Mouse (Mus musculus) monocyte, adult 5-6 weeks (primary cell): Measurements from ENCODE around the gene Ndufa8. TPM values are rescaled to one million over a fixed set of nuclear protein-coding genes. Genes with fewer than 3 reads are reported as not detected.

Experiments
- ATAC-seq: fragments of 153-309, 156-312 bp; replicated peaks from 2 replicates; pipeline ENCODE4 v1.8.0; 2017; ENCODE audit warnings: mild to moderate bottlenecking; ENCODE audit not compliant: low TSS enrichment, insufficient number of reproducible peaks, severe bottlenecking, poor library complexity, low FRiP score
- total RNA-seq: library from RNA; stranded (forward); fragments of 200-1000, 200-491, 200-594 nt; gene quantifications from 3 replicates; pipeline ENCODE4 v1.2.3, GENCODE M21; 2017

Gene Ndufa8
- total RNA-seq, 1 experiment from 2014 or later, result 26.1 TPM

DNA sequence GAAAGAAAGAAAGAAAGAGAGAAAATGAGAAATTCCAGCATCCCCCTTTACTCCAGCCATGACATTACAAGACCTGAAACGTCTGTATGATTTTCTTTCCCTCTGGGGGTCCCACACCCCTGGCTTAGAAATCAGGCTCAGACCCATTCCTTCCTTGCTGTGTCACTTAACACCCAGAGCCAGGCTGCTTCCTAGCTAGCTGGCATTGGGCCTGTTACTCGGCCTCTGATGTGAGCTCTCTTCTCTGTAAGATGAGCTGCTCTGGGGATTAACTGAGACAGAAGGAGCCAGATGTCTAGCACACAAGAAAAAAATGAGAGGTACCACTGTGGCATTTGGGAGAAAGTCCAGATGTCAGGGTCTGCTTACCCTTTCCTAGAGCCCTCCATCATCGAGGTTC lies 7.0 kb upstream of the Ndufa8 start:
- no peak for ATAC-seq

- ATAC-seq, result no peak
These were observed 4.0 kb upstream of the Ndufa8 start for GRCm38 (mm10) chr2:36053249-36053648.

GRCm38 (mm10) chr2:36049567-36049954 lies 355 bp upstream of the Ndufa8 start:
- no peak for ATAC-seq

DNA sequence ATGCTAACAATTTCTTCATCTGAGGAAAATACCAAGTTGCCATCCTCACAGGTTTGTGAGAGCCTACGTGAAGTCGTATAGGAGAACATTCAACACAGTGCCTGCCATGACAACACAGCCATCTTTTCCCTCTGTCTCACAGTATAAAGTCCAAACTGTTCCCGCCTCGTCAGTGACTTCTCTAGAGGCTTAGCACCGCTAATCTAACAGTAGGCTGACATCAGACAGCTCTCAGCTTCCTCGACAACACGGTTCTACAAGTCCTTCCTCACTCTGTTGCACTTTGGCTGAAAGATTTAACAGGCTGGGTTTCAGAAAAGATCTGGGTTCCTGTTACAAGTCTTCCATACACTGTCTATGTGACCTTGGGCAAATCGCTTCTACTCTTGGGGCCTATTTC lies 1.0 kb downstream of the Ndufa8 start:
- no peak for ATAC-seq

GRCm38 (mm10) chr2:36040872-36041271 lies 8.3 kb downstream of the Ndufa8 start:
- ATAC-seq, result no peak

DNA sequence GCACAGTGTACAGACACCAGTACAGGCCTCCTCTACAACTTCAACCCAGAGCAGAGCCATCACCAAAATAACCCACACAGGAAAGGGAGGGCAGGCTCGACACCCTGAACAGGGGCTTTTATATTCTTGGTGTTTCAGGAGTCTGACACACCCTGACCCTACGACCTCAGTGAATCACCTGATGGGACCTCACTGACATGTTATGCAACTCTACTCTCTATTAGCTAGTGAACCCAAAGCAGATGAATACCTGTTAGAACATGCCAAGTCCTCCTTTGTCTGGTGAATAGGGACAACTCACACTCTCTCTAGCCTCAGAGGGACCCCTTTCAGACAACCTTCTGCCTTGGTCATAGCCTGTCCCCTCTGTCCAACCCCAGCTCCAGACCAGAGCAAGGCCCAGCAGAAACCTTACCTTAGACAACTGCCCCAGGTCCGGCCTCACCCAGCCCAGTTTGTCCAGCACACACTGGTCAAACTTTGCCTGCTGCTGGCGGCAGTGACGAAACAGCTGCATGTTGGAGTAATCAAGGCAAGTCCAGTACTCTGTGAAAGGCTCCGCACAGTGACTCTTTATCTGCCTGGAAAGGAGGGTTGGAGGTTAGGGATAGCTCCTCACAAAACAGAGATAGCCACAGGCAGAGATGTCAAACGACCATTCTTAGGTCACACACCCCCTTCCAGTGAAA lies 9.8 kb downstream of the Ndufa8 start:
- no peak for ATAC-seq

GRCm38 (mm10) chr2:36035413-36036081 lies 13.7 kb downstream of the Ndufa8 start:
- no peak for ATAC-seq

GRCm38 (mm10) chr2:36034898-36035297 lies 14.3 kb downstream of the Ndufa8 start:
- ATAC-seq, result no peak

DNA sequence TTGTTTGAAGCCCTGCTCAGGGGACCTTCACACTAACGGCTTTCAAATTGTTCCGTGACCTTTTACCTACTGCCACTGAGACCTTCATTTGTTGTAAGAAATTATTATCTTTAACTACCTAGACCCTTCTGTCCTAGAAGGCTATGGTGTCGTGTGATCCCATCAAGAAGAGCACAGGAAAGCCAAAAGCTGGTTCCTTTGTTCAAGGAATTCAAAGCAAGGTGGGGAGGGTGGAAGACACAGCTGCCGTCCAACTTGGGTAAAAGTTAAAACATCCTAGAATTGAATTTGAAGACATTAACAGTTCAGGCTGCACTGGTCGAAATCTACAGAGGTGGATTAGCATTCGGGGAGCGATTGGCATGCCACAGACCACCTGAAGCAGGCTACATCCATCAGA lies 15.2 kb downstream of the Ndufa8 start:
- ATAC-seq, result no peak

DNA sequence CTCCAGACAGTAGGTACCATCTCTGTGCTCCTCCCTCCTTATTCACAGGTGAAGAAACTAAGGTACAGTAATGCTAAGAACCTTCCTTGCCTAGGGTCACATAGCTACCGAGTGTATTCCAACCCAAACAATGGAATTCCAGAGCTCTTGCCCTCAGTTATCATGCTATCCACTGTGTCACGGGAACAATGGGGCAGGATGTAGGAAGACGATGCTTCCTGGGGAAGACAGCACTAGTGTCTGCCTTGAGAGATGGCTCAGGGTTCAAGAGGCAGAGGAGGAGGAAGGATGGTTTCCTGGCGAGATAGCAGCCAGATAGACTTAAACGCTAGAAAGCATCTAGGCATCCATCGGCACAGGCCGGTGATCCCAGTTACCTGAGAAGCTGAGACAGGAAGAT lies 16.3 kb downstream of the Ndufa8 start:
- no peak for ATAC-seq

DNA sequence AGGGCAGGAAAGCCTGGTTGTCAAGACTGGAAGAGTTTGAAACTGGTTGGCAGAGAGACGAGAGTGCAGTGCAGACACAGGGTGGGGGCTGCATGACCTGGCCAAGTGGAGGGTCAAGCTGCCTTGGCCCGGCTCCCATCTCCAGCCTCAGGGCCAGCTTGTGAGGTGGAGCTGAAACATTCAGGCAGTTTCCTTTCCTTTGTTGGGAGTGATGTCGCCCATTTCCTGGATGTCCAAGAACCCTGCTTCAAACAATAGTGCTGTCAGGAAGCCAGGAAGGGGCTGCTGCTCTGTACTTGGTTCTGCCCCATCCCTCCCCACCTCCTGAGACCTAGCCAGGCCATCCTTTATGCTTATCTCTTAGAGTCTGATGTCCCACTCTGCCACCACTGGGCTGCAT lies 25.9 kb downstream of the Ndufa8 start:
- no peak for ATAC-seq

DNA sequence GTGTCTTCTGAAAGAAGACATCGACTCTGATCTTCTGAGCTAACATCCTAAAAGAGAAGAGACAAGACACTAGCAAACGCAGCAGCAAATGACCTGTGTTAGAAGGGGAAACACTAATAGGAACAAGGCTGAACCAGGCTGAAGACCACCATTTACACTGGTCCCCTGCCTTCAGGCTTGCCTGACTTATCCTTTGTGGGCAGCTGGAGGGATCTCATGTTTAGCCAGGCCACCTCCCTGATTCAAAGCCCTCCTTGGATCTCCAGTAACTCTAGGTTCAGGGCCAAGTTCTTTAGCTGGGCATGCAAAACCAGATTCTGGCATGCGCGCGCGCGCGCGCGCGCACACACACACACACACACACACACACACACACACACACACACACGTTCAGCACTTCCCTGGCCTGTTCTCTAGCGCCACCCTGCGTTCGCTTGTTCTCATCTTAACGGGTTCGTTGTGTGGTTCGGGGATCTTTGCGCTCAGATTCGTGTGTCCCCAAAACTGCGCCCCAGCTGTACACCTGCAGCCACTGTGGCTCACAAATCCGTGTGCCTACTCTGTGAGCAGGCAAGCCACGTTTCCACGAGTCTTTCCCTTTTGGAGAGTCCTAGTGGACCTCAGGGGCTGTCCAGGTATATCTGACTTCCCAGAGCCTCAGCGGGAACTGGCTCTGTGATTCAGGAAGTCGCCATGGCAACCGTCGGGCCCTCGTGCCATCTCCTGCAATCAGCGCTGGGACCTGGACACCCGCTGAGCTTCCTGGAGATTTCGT lies 27.6 kb downstream of the Ndufa8 start:
- ATAC-seq, result no peak

- ATAC-seq, result no peak
These were observed 36.2 kb downstream of the Ndufa8 start for GRCm38 (mm10) chr2:36013010-36013409.

DNA sequence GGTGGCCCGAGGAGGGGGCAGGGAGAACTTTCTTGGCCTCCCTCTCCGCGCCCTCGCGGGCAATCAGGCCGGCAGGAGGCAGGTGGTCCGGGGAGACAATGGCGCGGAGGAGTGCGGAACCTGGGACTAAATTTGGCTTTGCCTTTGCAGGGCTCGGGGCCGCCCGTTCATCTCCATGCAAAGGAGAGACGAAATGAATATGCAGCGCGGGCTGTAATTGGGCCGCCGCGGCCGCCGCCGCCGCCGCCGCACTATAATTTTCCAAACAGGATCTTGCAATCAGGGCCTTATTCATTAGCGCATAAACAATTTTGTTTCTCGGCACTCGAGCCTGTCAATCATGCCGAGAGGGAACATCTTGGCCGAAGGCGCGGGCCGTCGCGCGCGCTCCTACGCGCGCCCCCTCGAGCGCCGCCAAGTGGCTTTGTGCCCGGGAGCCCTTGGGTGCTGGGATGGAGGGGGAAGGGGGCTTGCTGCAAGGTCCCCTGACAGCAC lies 37.8 kb downstream of the Ndufa8 start:
- no peak for ATAC-seq

DNA sequence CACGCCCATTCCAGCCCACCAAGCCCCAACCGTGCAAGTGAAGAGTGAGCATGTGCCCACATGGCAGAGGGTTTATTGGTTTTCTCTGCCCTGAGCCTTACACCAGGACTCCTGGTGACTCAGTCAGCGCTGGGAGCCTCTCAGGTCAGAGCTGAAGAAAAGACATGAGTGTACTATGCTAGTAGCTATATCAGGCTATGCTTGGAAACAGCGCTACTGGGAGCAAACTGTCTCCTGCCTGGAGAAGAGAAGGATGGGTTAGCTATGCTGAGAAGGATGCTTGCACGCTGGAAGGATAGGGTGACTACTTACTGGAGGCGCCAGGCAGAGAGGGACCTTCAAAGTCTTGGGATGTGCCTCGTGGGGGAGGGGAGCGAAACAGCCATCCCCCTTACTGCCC lies 38.6 kb downstream of the Ndufa8 start:
- ATAC-seq, result no peak

GRCm38 (mm10) chr2:36009386-36009785 lies 39.8 kb downstream of the Ndufa8 start:
- no peak for ATAC-seq

DNA sequence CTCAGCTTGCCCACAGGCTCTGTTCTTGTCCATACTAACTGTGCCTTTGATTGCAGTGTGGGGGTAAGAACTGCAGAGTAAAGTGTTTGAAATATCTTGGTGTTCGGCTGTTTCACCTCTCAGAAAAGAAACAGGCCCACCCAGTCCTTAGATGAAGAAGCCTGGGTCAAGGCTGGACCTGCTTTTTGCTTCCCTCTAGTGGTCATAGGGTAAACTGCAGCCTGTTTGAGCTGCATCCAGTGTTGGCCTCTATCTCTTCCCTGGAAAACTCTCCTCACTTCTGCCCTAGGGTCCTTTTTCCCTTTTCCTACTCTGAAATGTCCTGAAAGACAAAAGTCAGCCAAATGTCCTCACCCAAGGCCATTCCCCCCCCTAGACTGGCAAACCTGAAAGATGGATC lies 41.1 kb downstream of the Ndufa8 start:
- ATAC-seq, result no peak; the same call in 1 of the 2 replicates

- ATAC-seq, result no peak
These were observed 47.0 kb downstream of the Ndufa8 start for GRCm38 (mm10) chr2:36002188-36002587.

GRCm38 (mm10) chr2:36000390-36000789 lies 48.8 kb downstream of the Ndufa8 start:
- no peak for ATAC-seq

DNA sequence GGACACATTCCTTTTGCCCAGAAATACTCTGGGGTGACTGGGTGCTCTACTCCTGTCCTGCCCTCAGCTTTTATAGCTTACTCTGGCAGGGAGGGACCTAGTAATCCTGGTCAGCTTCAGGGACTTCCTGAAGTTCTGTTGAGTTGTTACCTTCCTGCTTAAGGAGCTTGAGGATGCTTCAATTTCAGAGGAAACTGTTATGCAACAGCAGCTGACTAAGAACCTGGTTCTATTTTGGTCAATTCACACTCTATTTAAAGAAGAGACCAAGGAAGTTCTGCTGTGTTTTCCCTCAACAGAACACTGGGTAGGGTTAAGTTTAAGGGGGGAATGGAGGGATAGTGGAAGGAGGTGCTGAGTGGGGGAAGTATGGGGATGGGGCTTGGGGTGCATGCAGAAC lies 50.0 kb downstream of the Ndufa8 start:
- no peak for ATAC-seq
